Mouse (Mus musculus) thymus, postnatal 10 days (tissue): ENCODE measurements around the gene Copa.

Experiments
- DNase-seq, 2 experiments: peaks; one replicate each; pipeline ENCODE4 v3.0.0; 2021; ENCODE audit warnings: low spot score in 2 of 2

Gene Copa

GRCm38 (mm10) chr1:172082101-172082898 lies at the start of gene Copa, which contains the start of gene Ncstn:
Gene Copa (plus strand): TSS chr1:172082529.
Gene Ncstn (minus strand): TSS chr1:172082795.
- peak; percentile 81 to 86 for DNase-seq

GRCm38 (mm10) chr1:172046410-172046809 lies 35.9 kb upstream of the Copa start:
- DNase-seq: no peak

GRCm38 (mm10) chr1:172046938-172047337 lies 35.4 kb upstream of the Copa start:
- DNase-seq: peak; percentile 60 to 83

- no peak for DNase-seq
Observed at GRCm38 (mm10) chr1:172048241-172048734, 34.0 kb upstream of the Copa start.

- DNase-seq: no peak
Observed at GRCm38 (mm10) chr1:172049131-172049782, 33.1 kb upstream of the Copa start.

GRCm38 (mm10) chr1:172052766-172053279 lies 29.5 kb upstream of the Copa start:
- DNase-seq: no peak

GRCm38 (mm10) chr1:172053541-172054440 lies 28.5 kb upstream of the Copa start:
- no peak for DNase-seq

- DNase-seq: no peak
Observed at GRCm38 (mm10) chr1:172056251-172056650, 26.1 kb upstream of the Copa start.

- DNase-seq: no peak
Observed at GRCm38 (mm10) chr1:172057491-172057921, 24.8 kb upstream of the Copa start, which contains the start of gene Nhlh1. Gene Nhlh1 (minus strand): TSS chr1:172057573.

- no peak for DNase-seq
Observed at GRCm38 (mm10) chr1:172058321-172058720, 24.0 kb upstream of the Copa start.

GRCm38 (mm10) chr1:172058874-172059273 lies 23.5 kb upstream of the Copa start:
- no peak for DNase-seq

- DNase-seq: no peak
Observed at GRCm38 (mm10) chr1:172060659-172061058, 21.7 kb upstream of the Copa start.

- no peak for DNase-seq
Observed at GRCm38 (mm10) chr1:172061217-172061616, 21.1 kb upstream of the Copa start.

GRCm38 (mm10) chr1:172062101-172062500 lies 20.2 kb upstream of the Copa start:
- DNase-seq: no peak

GRCm38 (mm10) chr1:172063291-172064023 lies 18.9 kb upstream of the Copa start:
- DNase-seq: no peak

- no peak for DNase-seq
Observed at GRCm38 (mm10) chr1:172064613-172065141, 17.7 kb upstream of the Copa start.

- DNase-seq: no peak
Observed at GRCm38 (mm10) chr1:172070227-172070626, 12.1 kb upstream of the Copa start.

- no peak for DNase-seq
Observed at GRCm38 (mm10) chr1:172071556-172071955, 10.8 kb upstream of the Copa start.

- DNase-seq: no peak
Observed at GRCm38 (mm10) chr1:172072604-172073003, 9.7 kb upstream of the Copa start.

- no peak for DNase-seq
Observed at GRCm38 (mm10) chr1:172077981-172078380, 4.3 kb upstream of the Copa start.
